Mouse (Mus musculus) embryo, embryonic 11.5 days (tissue): Measurements from ENCODE around the gene Atg7.

Source experiments
- DNase-seq: peaks from one replicate; pipeline ENCODE4 v3.0.0-alpha.2; 2012; ENCODE audit warnings: low read depth, low spot score

The Atg7 gene

GRCm38 (mm10) chr6:114733681-114734080 lies 90.8 kb downstream of the Atg7 start:
- DNase-seq = no peak

DNA sequence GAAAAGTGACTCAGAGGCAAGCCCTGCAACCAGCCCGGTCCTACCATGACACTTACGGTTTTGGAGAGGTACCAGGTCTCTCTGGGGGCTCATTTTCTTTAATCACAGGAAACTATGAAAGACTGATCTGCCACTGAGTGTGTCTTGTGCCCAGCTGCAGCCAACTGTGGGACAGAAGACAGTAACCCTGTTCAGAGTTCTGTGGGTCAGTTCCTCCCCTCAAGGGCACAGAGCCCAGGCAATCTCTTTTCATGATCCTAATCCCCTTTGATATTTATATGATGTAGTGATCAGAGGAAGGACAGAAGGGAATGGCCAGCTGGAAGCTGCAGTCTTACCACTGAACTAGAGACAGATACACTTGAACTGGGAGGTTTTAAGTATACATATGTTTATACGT lies 92.2 kb downstream of the Atg7 start:
- no peak for DNase-seq

GRCm38 (mm10) chr6:114736355-114736754 lies 93.5 kb downstream of the Atg7 start:
- no peak for DNase-seq

- DNase-seq = no peak
Observed at GRCm38 (mm10) chr6:114737181-114737580, 94.3 kb downstream of the Atg7 start.

GRCm38 (mm10) chr6:114737931-114738759 lies 95.2 kb downstream of the Atg7 start:
- no peak for DNase-seq

GRCm38 (mm10) chr6:114738760-114739112 lies 95.8 kb downstream of the Atg7 start:
- DNase-seq = no peak

DNA sequence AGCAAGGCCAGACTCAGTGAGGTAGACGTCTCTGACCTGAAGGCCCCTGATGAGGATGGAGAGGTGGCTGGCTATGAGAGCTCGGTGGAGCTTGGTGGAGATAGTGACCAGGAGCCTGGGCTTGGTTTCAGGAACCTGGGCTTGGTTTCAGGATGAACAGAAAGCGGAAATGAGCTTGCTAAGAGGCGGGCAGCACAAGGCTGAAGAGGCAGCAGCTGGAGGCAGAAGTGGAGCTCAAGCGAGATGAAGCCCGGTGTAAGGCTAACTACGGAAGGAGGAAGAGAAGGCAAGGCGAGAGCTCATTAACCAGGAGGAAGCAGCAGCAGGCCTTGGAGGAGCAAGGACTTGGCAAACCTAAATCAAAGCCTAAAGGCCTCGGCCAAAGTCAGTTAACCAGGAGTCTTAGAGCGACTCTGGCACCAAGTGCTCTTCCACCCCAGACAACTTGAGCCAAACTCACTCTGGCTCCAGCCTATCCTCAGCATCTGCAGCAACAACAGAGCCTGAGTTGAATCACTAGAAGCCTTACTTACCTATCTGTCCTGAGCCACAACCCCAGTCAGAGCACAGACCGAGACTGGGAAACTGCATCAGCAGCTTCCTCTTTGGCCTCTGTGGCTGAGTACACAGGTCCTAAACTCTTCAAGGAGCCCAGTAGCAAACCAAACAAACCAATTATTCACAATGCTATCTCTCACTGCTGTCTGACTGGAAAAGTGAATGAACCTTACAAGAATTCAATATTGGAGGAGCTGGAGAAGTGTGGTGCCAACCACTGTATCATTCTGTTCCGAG lies 99.5 kb downstream of the Atg7 start:
- DNase-seq = no peak

DNA sequence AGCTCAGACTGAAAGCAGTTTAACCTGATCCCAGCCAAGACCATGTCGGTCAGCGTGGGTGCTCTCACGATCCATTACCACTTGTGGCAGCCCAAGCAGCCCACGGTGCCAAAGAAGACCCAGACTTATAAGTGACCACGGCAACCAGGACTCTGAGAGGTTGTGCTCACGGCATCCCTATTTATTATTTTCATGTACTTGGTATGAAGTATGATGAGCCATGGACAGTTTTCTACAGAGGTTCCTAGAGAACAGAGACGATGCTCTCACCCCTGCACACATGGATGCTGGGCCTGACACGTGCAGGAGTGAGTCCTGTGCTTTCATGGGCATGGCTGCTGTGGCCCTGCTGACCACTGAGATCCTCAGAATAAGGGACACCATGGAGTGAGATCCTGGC lies 100.2 kb downstream of the Atg7 start:
- no peak for DNase-seq

- DNase-seq = no peak
Observed at GRCm38 (mm10) chr6:114743845-114744244, 100.9 kb downstream of the Atg7 start.

DNA sequence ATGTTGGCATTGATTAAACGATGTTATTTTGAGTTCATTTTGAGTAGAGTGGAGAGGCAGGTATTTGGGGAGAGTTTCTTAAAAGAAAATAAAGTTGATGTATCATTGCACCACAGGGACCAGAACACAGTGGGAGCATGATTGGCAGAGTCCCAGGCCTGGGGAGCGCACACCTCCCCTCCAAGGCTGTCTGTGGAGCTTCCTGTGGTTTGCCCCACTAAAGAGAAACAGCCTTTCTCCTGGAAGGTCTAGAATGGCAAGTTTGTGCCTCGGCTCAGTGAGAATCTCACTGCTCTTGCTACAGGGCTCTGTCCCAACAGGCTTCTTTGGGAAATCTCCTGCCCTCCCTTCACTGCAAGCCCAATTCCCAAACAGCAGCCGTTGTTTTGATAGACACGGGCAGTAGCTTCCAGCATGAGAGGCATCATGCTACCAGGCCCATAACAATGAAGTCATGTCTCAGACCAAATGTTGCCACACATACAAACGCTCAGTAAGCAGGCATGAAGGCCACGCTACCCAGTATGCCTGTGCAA lies 103.6 kb downstream of the Atg7 start:
- DNase-seq = no peak

GRCm38 (mm10) chr6:114748419-114748818 lies 105.5 kb downstream of the Atg7 start:
- no peak for DNase-seq

DNA sequence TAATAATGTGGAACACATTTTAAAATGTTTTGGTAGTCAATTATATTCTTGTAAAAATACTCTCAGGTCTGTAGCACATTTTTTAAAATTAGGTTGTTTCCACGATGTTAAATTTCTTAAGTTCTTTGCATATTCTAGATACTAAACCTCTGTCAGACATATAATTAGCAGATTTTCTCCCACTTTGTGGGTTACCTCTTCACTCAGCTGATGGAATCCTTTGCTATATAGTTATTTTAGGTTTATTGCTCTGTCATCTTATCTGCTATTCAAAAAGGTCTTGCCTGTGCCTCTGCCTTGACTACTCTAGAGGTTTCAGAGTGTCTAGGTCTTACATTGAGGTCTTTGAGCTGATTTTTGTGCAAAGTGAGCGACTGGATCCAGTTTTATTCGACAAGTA lies 106.0 kb downstream of the Atg7 start:
- no peak for DNase-seq

DNA sequence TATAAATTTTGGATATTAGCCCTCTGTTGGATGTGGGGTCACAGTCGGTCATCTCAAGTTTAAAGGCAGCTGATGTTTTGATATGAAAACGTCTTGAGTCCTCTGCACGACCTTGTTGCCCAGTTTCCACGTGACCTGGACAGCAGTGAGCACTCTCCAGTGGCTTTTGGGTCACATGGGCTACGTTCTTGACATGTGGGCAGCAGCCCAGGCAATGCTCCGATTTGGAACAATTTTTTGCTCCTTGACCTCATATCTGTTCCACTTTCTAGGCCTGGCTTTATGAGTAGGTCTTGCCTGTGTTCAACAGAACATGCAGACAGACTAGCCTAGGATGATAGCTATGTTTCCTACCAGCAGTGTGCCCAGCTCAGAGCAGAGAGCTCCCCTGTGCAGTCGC lies 115.9 kb downstream of the Atg7 start:
- no peak for DNase-seq

GRCm38 (mm10) chr6:114766314-114766713 lies 123.4 kb downstream of the Atg7 start:
- DNase-seq = no peak

DNA sequence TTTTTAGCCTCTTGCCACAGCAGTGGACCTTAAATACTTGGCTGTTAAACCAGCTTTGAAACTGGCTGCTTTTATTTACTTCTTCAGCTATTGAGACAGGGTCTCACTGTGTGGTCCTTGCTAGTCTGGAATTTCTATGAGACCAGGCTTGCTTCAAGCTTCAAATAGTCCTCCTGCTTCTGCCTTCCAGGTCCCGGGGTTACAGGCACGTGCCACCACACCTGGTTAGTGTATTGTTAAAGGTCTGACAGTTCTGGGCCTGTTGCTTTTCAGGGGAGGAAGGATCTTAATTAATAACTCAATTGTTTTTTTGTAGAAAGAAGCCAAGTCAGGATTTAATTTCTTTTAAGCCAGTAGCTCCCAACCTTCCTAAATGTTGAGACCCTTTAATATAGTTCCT lies 124.8 kb downstream of the Atg7 start:
- DNase-seq = no peak

DNA sequence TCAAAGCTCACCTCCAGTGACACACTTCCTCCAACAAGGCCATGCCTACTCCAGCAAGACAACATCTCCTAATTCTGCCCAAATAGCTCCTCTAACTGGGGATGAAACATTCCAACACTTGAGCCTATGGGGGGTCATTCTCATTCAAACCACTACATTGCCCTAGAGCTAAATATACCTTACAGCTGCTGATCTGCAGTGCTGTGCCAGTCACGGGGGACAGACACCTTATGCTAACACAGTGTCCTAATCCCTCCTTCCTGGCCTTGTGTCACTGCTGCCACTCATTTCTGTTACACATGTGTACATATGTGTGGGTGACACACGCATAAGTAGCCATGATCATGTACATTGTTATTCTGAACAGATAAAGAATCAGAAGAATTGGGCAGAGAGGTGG lies 127.4 kb downstream of the Atg7 start:
- no peak for DNase-seq

DNA sequence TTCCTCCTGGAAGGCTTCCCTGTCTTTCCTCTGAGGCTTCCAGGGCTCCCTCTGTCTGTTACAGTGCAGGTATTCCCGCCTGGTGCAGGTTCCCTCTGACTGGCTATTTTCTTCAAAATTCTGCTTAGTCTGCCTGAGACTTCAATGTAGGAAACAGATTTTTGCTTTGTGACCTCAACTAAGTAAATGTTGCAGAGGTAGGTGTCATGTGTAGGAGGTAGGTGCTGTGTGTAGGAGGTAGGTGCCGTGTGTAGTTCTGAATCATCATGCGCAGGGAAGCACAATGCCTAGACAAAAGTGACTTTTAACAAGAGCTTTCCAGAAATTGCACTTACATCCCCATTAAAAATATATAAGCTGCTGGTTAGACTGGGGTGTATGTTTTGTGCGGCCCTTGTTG lies 128.6 kb downstream of the Atg7 start:
- no peak for DNase-seq

DNA sequence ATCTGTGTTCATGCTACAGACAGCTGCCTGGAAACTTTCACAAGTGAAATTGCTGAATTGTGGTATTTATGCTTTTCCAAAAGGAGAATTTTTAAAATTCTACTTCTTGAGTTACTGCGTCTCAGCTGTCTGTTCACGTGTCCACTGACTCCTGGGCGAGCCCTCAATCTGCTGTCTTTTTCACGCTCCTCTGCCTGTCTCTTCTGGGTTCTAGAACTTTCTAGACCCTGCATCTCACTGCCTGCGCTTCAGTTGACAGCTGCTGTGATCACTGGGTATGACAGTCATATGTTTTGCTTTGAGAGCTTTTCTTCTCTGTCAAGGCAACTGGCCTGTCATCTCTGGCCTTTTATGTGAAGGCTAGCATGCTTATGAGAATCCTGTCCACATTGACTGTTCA lies 132.3 kb downstream of the Atg7 start:
- DNase-seq = no peak

GRCm38 (mm10) chr6:114777872-114778271 lies 135.0 kb downstream of the Atg7 start:
- DNase-seq = no peak

- DNase-seq = no peak
Observed at GRCm38 (mm10) chr6:114778650-114779049, 135.8 kb downstream of the Atg7 start.

DNA sequence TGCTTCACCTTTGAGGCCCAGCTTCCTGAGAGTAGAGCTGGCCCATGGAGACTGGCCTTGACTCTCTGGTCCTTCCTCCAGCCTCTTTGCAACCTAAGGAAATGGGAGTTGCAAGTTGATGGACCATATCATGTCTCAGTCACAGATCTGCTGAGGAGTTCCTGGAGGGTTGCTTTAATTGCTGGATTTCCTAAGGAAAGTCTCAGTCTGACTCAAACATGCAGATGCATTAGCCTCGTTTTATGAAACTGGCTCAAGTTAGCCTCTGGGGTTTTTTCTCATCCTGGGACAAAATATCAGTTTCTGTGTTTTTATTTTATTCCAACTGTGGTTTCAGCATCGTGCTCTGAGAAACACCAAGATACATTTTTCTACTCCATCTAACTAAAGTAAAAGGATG lies 137.7 kb downstream of the Atg7 start:
- no peak for DNase-seq

GRCm38 (mm10) chr6:114781415-114782240 lies 138.7 kb downstream of the Atg7 start:
- DNase-seq = no peak
